Mouse (Mus musculus) cerebral cortex, adult 2 months (tissue): ENCODE measurements around the gene Nkx1-1.

ENCODE experiments used
- WGBS: fragments of 180-500 bp; shearing (Covaris S2); methylation state at CpG from one replicate; pipeline ENCODE4 v1.1.7; 2018; 5-methylcytosine and 5-hydroxymethylcytosine counted together

The Nkx1-1 gene

GRCm38 (mm10) chr5:33433201-33434138 is at the start of gene Nkx1-1:
Gene Nkx1-1, minus strand, starts transcription at chr5:33433976.
- 1% methylated on average over 85 of the region's 90 CpGs for WGBS

GRCm38 (mm10) chr5:33481318-33481685 is 47.5 kb upstream of the Nkx1-1 start:
- 73% methylated on average over 7 of the region's 7 CpGs for WGBS

- WGBS = 66% methylated on average over 26 of the region's 26 CpGs
These were observed 47.0 kb upstream of the Nkx1-1 start for GRCm38 (mm10) chr5:33480582-33481317.

- WGBS = 58% methylated on average over 11 of the region's 11 CpGs
These were observed 31.7 kb upstream of the Nkx1-1 start for GRCm38 (mm10) chr5:33465464-33465863.

GRCm38 (mm10) chr5:33464390-33464789 is 30.6 kb upstream of the Nkx1-1 start:
- WGBS = 70% methylated on average over 7 of the region's 7 CpGs

GRCm38 (mm10) chr5:33459111-33459510 is 25.3 kb upstream of the Nkx1-1 start:
- WGBS = 74% methylated on average over 2 of the region's 2 CpGs

GRCm38 (mm10) chr5:33458132-33458622 is 24.4 kb upstream of the Nkx1-1 start:
- WGBS = 65% methylated on average over 3 of the region's 3 CpGs

GRCm38 (mm10) chr5:33455737-33456136 is 22.0 kb upstream of the Nkx1-1 start:
- 46% methylated on average over 8 of the region's 8 CpGs for WGBS

DNA sequence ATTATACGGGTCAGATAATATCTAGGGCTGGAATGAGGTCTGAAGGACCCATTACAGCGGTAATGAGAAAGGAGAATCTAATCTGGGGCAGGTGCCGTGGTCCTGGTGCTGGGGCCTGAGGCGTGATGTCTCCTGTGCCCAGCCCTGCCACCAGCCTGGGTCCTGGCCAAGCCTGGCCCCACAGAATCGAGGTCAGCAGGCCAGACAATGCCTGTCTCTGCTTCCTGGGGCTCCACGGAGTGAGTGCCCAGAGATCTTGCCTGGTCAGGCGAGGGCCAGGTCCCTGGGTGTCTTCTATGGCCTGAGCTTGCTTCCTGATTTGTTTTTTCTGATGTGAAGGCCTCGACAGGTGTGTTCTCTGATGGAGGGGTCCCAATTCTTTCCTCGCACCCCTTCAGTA is 10.0 kb upstream of the Nkx1-1 start:
- WGBS = 66% methylated on average over 9 of the region's 9 CpGs

- 6% methylated on average over 56 of the region's 56 CpGs for WGBS
These were observed 9.3 kb upstream of the Nkx1-1 start for GRCm38 (mm10) chr5:33442927-33443710.

DNA sequence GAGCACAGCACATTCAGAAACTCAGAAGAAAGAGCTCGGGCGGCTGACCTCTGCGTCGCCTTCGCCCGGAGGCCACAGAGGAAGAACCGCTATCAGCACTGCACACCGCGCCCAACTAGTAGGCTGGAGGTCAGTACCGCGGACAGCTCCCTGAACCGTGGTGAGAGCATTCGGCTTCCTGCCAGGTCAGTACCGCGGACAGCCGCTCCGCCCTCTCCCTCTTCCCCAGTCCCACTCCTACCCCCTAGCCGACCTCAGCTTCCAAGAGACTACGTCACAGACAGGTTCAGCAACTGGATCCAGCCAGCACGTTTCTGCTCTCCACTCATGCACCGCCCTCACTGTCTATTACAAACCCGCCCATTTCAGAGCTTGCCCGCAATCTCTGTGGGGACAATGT is 4.4 kb upstream of the Nkx1-1 start:
- 9% methylated on average over 23 of the region's 23 CpGs for WGBS

GRCm38 (mm10) chr5:33435941-33436340 is 2.2 kb upstream of the Nkx1-1 start:
- 6% methylated on average over 4 of the region's 4 CpGs for WGBS

GRCm38 (mm10) chr5:33435151-33435550 is 1.4 kb upstream of the Nkx1-1 start:
- WGBS = 4% methylated on average over 26 of the region's 26 CpGs

DNA sequence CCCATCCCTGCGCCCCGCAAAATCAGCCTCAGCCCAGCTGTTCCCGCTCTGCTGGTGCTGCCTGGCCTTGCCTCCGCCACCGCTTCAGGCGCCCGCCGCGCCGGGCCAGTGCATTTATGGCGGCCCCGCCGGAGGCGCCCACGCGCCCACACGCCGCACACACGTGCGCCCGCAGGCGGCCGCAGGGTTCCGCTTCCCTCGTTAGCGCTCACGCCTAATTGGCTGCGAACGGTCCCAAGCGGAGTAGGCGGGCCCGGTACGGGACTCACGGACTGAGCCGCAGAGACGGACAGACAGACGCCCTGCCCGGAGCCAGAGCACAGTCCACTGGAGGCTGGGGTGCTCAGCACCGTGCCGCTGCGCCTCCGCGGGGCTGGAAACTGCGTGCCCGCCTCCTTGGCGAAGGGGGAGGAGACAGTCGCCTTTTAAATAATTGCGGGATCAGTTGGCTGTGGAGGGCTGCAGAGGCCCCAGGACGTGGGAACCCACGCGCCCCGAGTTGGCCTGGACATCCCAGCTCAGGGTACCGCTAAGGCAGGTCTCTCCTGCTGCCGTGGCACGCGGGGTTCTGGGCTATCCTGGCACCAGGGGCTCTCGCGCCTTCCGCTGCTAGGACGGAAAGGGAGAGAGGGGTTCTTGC is 485 bp upstream of the Nkx1-1 start:
- WGBS = 1% methylated on average over 55 of the region's 60 CpGs

DNA sequence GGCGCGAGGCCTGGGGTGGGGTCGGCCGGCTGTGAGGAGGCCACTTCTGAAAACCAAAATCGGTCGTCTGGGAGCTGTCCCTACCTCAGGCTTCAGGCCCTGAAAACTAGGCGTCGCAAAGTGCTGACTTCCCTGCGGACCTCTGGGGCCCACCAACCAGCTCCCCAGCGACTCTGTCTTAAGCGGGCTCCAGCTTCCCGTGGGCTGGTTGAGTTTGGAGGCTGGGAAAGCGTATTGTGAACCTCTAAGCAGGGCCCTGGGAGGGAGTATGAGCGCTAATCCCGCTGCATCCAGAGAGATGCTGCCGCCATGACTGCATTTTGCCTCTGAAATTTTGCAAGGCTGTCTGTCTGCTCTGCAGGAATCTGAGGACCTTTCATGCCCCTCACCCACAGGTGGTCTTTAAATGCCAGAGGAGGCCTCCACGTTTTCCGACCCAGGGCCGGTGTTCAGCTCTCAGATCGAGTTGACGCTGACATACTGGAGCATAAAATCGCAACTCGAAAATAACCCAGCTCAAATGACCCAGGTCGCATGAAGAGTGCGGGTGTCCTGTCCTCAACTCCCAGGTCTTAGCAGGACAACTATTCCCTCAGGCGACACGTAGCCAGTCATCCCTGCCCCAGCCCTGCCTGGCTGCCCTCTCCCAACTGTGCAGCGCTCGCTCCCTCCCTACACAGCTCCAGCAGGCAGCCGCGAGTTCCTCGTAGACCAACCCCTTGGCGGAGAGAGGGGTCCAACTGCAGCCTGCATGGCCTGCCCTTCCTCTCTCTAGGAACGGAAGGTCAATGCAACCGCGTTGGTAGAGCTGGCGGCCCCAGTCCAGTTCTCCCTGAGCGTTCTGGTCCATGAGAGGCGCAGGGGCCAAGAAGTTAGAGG is 1.5 kb downstream of the Nkx1-1 start:
- 3% methylated on average over 39 of the region's 39 CpGs for WGBS

DNA sequence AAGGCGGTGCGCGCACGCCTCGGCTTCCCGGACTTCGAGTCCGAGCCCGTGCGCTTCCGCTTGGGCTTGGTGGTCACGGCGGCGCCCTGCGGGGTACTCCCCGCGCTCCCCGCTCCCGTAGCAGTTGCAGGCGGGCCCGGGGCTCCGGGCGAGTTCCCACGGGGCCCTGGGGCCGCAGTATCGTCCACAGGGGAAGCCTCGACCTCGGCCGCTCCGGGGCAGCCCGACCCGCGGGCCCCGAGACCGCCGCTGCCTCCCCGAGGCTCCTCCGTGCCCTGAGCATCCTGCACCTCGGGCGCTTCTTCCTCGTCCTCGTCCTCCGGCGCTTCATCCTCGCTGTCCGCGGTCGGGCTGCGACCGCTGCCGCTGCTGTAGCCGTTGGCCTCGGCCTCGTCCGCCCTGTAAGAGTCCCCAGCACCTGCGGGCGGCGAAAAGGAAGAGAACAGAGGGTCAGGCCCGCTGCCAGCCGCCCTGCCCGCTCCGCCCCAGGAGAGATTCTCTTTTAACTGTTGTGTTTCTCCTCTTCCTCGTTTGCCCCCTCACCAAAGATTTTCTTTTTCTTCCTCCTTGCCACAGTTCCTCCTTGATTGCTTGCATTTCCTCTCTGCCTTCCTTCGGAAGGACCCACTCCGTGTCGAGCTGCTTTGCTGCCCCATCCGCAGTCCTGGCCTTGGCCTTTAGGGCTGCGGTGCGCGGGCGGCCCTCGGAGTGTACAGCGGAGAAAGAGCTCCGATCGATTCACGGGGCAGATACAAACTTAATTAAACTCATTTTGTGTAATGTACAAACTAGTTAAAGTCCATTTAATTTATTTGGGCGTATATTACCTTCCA is 2.4 kb downstream of the Nkx1-1 start:
- WGBS = 2% methylated on average over 77 of the region's 77 CpGs

- 2% methylated on average over 64 of the region's 64 CpGs for WGBS
These were observed 3.1 kb downstream of the Nkx1-1 start for GRCm38 (mm10) chr5:33430511-33431172.

GRCm38 (mm10) chr5:33430106-33430505 is 3.7 kb downstream of the Nkx1-1 start:
- 7% methylated on average over 16 of the region's 16 CpGs for WGBS

DNA sequence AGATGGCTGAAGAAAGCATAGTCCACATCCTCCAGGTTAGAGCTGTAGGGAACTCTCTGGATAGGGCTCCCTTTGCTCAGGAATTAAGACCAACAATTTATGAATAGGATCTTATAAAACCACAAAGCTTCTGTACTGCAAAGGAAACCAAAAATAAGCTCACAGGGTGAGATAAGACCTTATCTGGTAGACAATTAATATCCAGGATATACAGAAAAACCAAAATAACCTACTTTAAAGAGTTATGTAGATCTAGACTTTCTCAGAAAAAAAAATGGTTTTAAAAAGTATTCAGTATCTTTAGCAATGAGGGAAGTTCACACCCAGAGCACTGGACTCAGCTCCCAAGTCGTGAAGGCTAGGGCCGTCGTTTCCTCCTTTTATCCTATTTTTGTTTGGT is 13.5 kb downstream of the Nkx1-1 start:
- WGBS = 59% methylated on average over 3 of the region's 3 CpGs
